Mouse (Mus musculus) 416B (cell line): Measurements from ENCODE around the gene Acod1.

Experiments
- DNase-seq: peaks from one replicate; pipeline ENCODE4 v3.0.0; 2011; ENCODE audit warnings: low read depth

Gene Acod1

DNA sequence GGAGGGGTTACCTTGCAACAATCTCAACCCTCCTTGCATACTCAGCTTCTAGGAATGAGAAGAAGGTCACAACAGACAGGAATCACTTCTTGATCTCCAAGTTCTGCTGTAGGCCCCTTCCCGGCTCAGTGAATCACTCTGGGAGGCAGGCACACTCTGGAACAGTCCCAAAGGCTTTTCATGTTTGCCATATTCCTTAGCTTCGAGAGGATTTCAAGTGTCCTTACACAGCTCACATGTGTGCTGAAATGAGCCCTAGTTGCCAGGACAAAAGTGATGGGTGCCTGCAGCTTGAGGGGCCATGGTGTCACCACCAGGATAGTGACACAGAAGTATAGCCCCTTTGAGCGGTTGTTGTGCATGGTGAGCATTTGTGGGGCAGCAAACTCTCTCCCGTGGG is 26.0 kb downstream of the Acod1 start:
- no peak for DNase-seq

DNA sequence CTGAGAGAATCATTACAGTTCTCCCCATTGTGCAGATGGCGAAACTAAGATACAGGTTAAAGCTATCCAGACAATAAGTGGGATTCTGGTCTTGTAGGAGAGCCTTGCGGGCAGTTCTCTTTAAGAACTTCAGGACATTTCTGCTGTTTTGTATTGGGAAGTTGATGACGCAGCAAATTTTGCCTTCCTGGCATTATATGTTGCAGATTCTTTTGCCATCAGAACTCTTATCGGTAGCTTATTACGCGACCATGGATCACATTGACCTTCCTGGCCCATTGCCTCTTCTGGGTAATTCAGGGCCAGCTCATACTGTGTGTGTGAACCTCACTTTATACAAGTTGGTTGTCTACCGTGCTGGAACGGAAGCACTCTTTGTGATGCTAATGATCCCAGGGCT is 27.0 kb downstream of the Acod1 start:
- no peak for DNase-seq

DNA sequence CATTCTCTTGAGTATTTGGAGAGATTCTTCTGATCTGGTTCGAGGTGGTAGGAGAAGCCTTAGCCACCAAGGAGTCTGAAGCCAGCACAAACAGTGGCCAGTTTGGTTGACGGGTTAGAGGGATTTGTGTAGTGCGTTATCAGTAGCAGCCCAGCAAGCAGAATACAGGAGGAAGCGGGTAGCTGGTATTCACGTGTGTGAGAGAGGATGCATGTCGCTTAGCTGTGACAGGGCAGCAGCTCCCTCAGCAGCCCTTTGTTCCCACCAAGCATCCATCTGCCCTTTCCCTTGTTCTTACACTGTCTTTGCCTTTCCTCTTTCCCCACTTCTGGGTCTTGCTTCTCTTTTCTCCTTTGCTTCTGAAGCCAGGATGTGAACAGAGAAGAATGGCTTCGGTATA is 28.4 kb downstream of the Acod1 start:
- no peak for DNase-seq

DNA sequence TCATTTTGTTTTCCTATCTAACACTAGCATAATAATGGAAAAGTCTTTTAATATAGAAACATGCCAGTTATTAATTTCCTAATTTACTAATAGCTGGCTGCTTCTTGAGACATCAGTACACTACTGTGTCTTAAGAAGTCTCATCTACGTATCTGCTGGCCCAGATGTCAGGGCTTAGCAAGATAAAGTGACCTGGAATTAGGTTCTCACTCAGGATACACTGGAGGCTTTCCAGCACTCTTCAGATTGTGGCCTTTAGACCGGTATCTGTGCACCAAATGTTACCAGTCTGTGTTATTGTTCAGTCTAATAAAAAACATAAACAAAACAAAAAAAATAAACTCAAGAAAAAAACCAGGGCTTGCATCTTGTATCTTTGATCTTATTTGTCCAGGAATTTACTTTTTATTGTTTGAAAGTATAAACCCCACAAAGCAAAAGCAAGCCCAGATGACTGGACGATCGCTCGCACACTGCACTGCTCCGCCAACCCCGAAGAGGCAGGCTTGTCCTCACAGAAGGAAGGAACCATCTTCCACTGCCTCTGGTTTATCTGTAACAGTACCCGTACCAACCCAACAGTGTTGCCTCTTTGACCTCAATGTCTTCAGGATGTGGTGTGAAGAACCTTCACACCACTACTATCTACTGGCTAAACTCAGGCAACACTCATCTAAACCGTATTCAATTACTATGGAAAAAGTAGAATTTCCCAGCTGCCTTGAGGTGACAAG is 30.7 kb downstream of the Acod1 start:
- peak; percentile 34 for DNase-seq

DNA sequence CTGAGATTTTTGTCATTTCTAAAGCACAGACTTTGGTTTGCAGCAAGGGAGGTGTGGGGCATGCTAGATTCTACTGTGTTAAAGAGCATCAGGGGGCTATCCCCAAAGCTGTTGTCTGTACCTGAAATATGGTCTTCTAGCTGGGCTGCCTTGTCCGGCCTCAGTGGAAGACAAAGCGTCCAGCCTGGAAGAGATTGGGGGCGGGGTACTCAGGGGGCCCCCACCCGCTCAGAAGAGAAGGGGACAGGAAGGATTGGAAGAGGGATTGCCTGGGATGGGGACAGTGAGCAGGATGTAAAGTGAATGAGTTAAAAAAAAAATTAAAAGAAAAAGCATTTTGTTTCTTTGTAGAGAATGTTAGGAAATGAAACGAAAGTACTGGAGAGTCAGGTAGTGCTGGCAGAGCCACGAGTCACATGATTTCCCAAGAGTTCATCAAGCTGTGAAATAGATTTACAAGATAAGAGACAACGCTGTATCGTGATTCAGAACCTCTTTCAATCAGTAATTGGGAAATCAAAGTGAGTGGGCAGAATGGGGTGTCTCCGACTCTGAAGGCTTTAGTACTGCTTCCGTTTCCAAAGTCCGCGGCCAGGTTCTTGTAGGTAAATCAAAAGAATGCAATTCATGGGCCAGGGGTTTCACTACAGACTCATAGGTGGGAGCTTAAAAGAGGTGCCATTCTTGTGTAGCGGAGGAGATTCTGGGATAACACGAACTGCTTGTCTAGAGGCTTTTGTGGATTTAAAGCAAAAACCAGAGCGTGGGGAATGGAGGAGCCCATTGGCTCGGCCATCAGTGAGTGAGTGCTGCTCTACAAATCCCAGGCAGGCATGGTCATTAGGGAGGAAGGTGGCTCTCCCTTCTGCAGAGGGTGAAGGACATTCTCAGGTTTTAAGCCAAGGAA is 31.5 kb downstream of the Acod1 start:
- peak; percentile 73 for DNase-seq

GRCm38 (mm10) chr14:103079209-103079977 is 32.6 kb downstream of the Acod1 start:
- DNase-seq, result no peak

- no peak for DNase-seq
These were observed 39.2 kb downstream of the Acod1 start for GRCm38 (mm10) chr14:103085840-103086533.

GRCm38 (mm10) chr14:103086671-103087324 is 40.0 kb downstream of the Acod1 start:
- DNase-seq, result peak; percentile 79

DNA sequence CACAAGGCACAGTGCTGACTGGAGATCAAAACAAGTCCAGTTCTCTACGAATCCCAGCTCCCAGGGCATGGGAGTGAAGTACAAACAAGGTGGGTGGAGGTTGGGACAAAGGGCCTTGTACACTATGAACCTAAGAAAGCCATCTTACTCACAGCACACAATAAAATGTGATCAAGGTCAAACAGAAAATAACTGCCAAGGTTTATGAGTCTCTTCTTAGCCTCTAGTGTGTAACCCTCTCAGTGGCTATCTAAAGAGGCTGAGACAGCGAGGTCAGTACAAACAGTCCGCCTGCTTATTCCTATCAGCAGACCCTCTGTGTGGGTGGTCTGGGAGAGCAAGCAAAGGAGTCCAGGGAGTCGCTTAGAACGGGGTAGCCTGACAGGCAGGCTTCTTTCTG is 41.1 kb downstream of the Acod1 start:
- DNase-seq, result no peak

GRCm38 (mm10) chr14:103088624-103089023 is 41.8 kb downstream of the Acod1 start:
- DNase-seq, result peak; percentile 75

DNA sequence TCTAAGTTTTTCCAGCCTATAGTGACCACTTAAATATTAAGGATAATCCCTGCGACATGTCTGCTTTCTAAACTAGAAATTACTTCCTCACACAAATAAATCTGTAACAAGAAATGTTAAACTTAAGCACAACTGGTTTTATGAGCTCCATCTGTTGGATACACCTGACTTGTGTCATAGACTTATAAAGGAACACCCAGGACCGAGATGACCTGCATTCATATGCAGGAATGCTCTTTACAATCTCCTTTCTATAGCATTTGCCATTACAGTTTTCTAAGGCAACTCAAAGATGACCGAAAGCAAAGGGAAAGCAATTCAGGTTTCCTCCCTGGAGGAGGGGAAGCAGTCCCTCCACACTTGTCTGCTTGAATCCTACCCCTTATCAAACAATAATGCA is 46.5 kb downstream of the Acod1 start:
- DNase-seq, result no peak

DNA sequence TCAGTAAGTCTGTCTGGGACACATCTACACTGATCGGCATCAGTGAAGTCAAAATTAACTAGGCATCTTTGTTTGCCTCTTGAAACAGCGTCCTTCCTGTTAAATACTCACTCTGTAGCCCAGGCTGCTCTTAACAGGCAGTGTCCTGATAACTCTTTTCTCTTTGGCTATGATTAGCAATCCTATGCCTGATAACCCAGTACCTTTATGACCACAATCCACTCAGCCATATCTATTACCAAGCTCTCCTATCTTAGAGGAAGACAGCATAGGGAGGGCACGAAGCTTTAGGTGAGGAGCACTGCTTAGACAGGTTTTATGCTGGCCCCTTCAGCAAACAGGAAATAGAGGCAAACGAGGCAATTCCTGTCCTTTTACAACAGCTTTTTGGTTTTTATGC is 46.9 kb downstream of the Acod1 start:
- no peak for DNase-seq

DNA sequence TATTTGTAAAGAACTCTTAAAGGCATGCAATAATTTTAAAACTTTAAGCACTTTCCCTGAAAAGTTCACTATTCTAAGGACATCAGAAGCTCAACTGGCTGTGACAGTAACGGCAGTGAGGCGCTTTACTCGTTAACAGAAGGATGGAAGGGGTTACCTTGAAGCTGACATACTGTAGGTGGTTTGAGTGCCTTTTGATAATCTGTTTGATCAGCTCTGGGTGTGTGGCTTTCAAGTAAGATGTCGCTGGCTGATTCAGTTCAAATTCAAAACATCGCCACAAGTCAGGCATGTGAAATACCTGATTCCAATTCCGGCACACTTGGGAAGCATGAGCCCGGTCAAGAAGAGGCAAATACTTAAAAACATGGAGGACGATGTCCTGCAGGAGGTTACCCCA is 48.3 kb downstream of the Acod1 start:
- DNase-seq, result no peak

DNA sequence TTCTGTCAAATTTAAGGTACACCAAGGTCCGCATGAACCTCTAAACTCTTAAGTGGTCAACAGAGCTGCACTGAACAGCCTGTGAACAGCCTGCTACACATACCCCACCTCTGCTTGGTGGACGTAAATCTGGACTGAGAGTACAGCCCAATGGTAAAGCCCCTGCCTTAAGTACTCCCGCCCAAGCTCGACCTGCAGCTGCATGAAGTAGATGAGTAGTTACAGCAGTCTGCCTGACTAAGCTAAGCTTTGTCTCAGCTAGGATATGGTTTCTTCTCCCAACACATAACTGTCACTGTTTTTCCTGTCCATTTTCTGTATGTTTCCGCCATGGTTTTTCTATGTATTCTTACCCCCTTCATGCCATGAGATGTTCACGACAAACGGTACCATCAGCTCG is 49.0 kb downstream of the Acod1 start:
- no peak for DNase-seq

DNA sequence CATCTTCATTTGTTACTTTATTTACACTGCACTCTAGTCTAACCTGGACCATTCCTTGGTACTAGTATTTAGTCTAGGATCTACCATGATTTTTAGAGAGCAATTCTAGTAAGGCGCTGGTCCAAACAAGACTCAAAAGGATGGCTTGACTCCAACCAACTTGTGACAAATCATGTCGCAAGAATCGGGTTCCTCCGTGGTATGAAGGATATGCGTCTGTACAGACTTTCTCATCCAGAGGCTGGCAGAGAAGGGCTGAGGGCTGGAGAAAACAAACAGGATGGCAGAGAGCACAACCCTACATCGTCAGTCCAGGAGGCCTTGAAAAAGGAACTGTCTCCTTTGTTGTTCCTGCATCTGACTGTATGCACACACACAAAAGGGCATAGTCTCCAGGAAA is 49.8 kb downstream of the Acod1 start:
- peak; percentile 53 for DNase-seq

- peak; percentile 30 for DNase-seq
These were observed 51.4 kb downstream of the Acod1 start for GRCm38 (mm10) chr14:103098213-103098586.

GRCm38 (mm10) chr14:103098587-103099235 is 51.9 kb downstream of the Acod1 start:
- peak; percentile 51 for DNase-seq

- peak; percentile 95 for DNase-seq
These were observed 52.6 kb downstream of the Acod1 start, which contains the start of gene Fbxl3 for GRCm38 (mm10) chr14:103099238-103099933. Gene Fbxl3, minus strand, starts transcription at chr14:103099566.

DNA sequence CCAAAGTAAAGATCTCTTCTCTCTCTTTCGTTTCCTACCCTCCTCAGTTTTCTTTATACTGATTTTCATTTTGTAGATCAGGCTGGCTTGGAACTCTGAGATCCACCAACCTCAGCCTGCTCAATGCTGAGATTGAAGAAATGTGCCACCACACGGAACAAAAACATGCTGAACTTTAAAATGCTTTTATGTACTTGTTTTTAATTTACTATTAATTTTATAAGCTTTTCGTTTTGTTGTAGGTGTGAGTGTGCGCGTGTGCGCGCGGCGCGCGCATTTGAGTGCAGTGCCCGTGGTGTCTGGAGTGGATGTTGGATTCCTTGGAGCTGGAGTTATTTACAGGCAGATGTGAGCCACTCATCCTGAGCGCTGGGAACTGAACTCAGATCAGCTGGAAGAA is 53.5 kb downstream of the Acod1 start:
- DNase-seq, result no peak

DNA sequence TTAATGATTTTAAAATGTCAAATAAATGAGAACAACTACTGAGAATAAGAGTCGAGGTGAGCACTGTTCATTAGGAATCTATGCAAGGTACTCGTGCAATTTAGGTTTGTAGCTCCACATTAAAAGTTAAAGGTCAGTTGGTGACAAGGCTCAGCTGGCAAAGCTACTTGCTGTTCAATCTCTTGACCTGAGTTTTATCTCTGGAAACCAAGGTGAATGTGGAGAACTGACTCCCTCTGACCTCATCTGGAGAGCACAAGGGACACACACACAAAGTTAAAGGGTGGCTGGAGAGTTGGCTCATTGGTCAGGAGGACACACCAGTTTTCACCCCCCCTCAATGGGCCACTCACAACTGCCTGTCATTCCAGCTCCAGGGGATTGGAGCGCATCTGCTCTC is 54.4 kb downstream of the Acod1 start:
- DNase-seq, result no peak
